In genomic region chr10:30647681-30648080, GRCm38 (mm10) we compare ENCODE assay signal across 23 mouse cellular contexts.
"Had no signal": no experiment of that assay in that cellular context is flagged by ENCODE, and none has a peak within 500 bp of the region (broad histone marks: within the 10 kb centered on the region; RNA-seq: fewer than 3 reads in every experiment).

No protein-coding gene starts in this region.

- H3K9ac ChIP-seq: liver, embryonic 13.5 days; liver, embryonic 15.5 days; liver, postnatal 0 days; lung, embryonic 15.5 days; midbrain, embryonic 12.5 days had no signal

- H3K9me3 ChIP-seq: liver, embryonic 13.5 days; liver, embryonic 15.5 days; lung, embryonic 15.5 days; megakaryocyte, embryonic 14.5 days; midbrain, embryonic 10.5 days; midbrain, embryonic 12.5 days had no signal

- H3K27me3 ChIP-seq: liver, embryonic 13.5 days; liver, embryonic 15.5 days; lung, embryonic 15.5 days; megakaryocyte, embryonic 14.5 days; midbrain, embryonic 12.5 days had no signal

- H3K4me3 ChIP-seq: liver, embryonic 13.5 days; liver, embryonic 15.5 days; lung, embryonic 15.5 days; megakaryocyte, embryonic 14.5 days; midbrain, embryonic 10.5 days; midbrain, embryonic 12.5 days; myocyte had no signal

- H3K27ac ChIP-seq: liver, embryonic 13.5 days; liver, embryonic 15.5 days; lung, embryonic 15.5 days; macrophage; midbrain, embryonic 10.5 days; midbrain, embryonic 12.5 days had no signal

- H3K4me2 ChIP-seq: liver, embryonic 13.5 days; liver, embryonic 15.5 days; lung, embryonic 15.5 days; midbrain, embryonic 12.5 days had no signal

- DNase-seq: liver, embryonic 13.5 days; liver, postnatal 0 days; lung, adult 2 months; lung, postnatal 14 days; lung, postnatal 36 days; midbrain, embryonic 14.5 days; retina, postnatal 1 day; right cerebral cortex, adult 18-20 months; right cerebral cortex, postnatal 14 days; right cerebral cortex, postnatal 4 days; spleen, adult 18-20 months; thymus, adult 18-20 months; thymus, postnatal 14 days; thymus, postnatal 36 days had no signal

- H3K4me1 ChIP-seq: liver, embryonic 13.5 days; liver, embryonic 15.5 days; lung, embryonic 15.5 days; megakaryocyte, embryonic 14.5 days; midbrain, embryonic 10.5 days; midbrain, embryonic 12.5 days had no signal

- H3K36me3 ChIP-seq: midbrain, embryonic 12.5 days had no signal

- ATAC-seq: liver, postnatal 0 days; lung, postnatal 0 days; midbrain, embryonic 16.5 days had no signal
